Mouse (Mus musculus) hindbrain, embryonic 14.5 days (tissue): ENCODE measurements around the gene Ccdc124. TPM values are rescaled to one million over a fixed set of nuclear protein-coding genes. Genes with fewer than 3 reads are reported as not detected.
"Not testable (repeated sequence)": the region's sequence is repeated elsewhere in the genome, so short reads cannot be mapped to it uniquely, and the experiment has no call there.

Experiments
- ATAC-seq: fragments of 200-750 bp; cut with Nextera tagmentation; 2 replicates; pipeline ENCODE4 v1.8.0; 2017; ENCODE audit warnings: moderate number of reproducible peaks, mild to moderate bottlenecking, moderate TSS enrichment, moderate library complexity; ENCODE audit not compliant: low FRiP score
- DNase-seq: peaks from one replicate; pipeline ENCODE4 v3.0.0-alpha.2; 2015; ENCODE audit warnings: low spot score
- H3K27ac ChIP-seq: fragments of 300-500 bp; sonication (generic); 2 replicates; pipeline ENCODE4 v1.5.1; 2014; ENCODE audit warnings: mild to moderate bottlenecking, moderate library complexity
- H3K27me3 ChIP-seq: fragments of 300-500 bp; sonication (generic); 2 replicates; pipeline ENCODE4 v1.6.1; 2014; ENCODE audit warnings: mild to moderate bottlenecking, low read length, mixed read lengths; ENCODE audit not compliant: control insufficient read depth, insufficient read depth
- H3K36me3 ChIP-seq: fragments of 300-500 bp; sonication (generic); replicated peaks from 2 replicates; pipeline ENCODE4 v1.6.1; 2014; ENCODE audit not compliant: control insufficient read depth, insufficient read depth
- H3K4me1 ChIP-seq: fragments of 300-500 bp; sonication (generic); replicated peaks from 2 replicates; pipeline ENCODE4 v1.6.1; 2014; ENCODE audit warnings: antibody characterized with exemption, low read length, mixed read lengths; ENCODE audit not compliant: control insufficient read depth, insufficient read depth
- H3K4me2 ChIP-seq: fragments of 300-500 bp; sonication (generic); replicated peaks from 2 replicates; pipeline ENCODE4 v1.6.1; 2014; ENCODE audit warnings: mild to moderate bottlenecking, moderate library complexity
- H3K4me3 ChIP-seq: fragments of 300-500 bp; sonication (generic); replicated peaks from 2 replicates; pipeline ENCODE4 v1.5.1; 2014; ENCODE audit warnings: mild to moderate bottlenecking, low read length
- H3K9ac ChIP-seq: fragments of 300-500 bp; sonication (generic); 2 replicates; pipeline ENCODE4 v1.6.1; 2014
- H3K9me3 ChIP-seq: fragments of 300-500 bp; sonication (generic); 2 replicates; pipeline ENCODE4 v1.6.1; 2016; ENCODE audit warnings: low read length; ENCODE audit not compliant: control insufficient read depth
- WGBS: fragments of 180-500 bp; shearing (Covaris S2); extraction: QIAGEN DNeasy Blood & Tissue Kit; methylation state at CpG from one replicate; pipeline ENCODE4 v1.1.7; 2014; 5-methylcytosine and 5-hydroxymethylcytosine counted together
- microRNA-seq: library from miRNA; unstranded; fragments of <30 nt; microRNA quantifications from one replicate; pipeline ENCODE4, GENCODE M21; 2016
- polyA plus RNA-seq: library from polyadenylated mRNA; unstranded; fragments of >200 nt; fragmentation: Nextera tagmentation; extraction: Ambion mirVana; gene quantifications from 2 replicates; pipeline ENCODE4 v1.2.1, GENCODE M21; 2014

Gene Ccdc124
- polyA plus RNA-seq, 1 experiment from 2014 or later: 158 TPM

GRCm38 (mm10) chr8:70825816-70826215 is 47.9 kb downstream of the Ccdc124 start:
- DNase-seq: no peak
- 86% methylated on average over 8 of the region's 8 CpGs for WGBS
- Histone ChIP-seq H3K9ac (no peak overlapping the region), H3K27me3 (0 out of 2 replicates have a peak, but pooled peaks cover 2% of the 10 kb centered on the region), H3K4me3 (no peak overlapping the region), H3K9me3 (no peaks in the 10 kb centered on the region), H3K27ac (no peak overlapping the region), H3K4me1 (no peaks in the 10 kb centered on the region), H3K4me2 (no peak overlapping the region), H3K36me3 (no peaks in the 10 kb centered on the region)
- ATAC-seq: no peak

DNA sequence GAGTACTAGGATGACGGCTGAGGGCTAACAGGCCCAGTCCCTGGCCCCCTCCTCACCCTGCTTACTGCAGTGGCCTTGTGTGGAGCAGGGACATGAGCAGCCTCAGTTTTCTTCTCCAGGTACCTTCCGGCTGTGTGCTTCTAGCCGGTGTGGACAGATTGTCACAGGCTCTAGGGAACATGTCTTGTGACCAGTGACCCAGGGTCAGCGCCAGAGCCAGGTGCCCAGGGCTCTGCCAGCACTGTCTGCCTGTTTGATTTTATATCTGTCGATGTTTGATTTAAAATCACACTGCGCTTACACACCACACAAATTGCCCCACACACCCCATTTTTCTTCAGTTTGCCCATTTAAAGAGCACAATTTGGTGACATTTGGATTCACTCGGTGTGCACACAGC is 49.9 kb downstream of the Ccdc124 start:
- 83% methylated on average over 7 of the region's 7 CpGs for WGBS
- peaks cover 20% of the 10 kb centered on the region for H3K27me3 ChIP-seq
- H3K27ac ChIP-seq: no peak overlapping the region
- no peaks in the 10 kb centered on the region for H3K4me1 ChIP-seq
- H3K36me3 ChIP-seq: no peaks in the 10 kb centered on the region
- H3K9ac ChIP-seq: no peak overlapping the region
- ATAC-seq: no peak
- no peak overlapping the region for H3K4me3 ChIP-seq
- peaks cover 10% of the 10 kb centered on the region; the same call in 1 of the 2 replicates for H3K9me3 ChIP-seq
- DNase-seq: no peak
- no peak overlapping the region for H3K4me2 ChIP-seq

DNA sequence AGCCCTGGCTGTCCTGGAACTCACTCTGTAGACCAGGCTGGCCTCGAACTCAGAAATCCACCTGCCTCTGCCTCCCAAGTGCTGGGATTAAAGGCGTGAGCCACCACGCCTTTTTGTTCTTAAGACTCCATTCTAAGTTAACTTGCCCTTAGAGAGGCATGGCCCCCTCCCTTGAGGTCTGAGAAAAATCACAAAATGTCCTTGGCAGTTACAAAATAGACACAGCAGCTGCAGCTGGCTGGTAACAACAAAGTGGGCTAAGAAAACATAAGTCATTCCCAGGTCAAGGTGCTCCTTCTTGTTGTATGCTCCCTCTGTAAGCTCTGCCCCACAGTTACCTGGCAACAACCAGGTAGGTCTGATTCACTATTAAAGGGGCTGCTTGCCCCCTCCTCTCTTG is 51.1 kb downstream of the Ccdc124 start:
- H3K4me3 ChIP-seq, H3K4me1 ChIP-seq, H3K36me3 ChIP-seq, H3K9ac ChIP-seq, H3K4me2 ChIP-seq, DNase-seq, ATAC-seq, H3K27ac ChIP-seq: not testable (repeated sequence)
- peaks cover 16% of the 10 kb centered on the region; the same call in 1 of the 2 replicates for H3K9me3 ChIP-seq
- H3K27me3 ChIP-seq: peaks cover 23% of the 10 kb centered on the region
- WGBS: 90% methylated on average over 3 of the region's 3 CpGs

DNA sequence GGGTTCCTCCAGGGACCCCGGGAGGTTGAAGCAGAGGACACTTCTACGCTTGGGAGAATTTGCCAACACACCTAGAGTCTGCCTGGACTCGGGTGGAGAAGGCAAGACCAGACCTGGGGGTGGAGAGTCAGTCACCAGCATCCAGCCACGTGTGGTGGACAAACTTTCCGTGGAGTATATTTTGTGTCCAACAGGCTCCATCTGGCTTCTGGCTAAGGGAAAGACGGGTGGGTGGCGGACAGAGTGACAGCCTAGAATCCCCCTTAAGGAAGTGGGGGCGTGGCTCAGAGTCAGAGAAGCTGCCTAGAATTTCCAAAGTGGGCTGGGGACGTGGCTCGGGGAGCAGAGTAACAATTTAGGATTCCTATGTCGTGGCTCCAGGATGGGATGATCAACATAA is 51.7 kb downstream of the Ccdc124 start:
- no peak overlapping the region for H3K4me3 ChIP-seq
- WGBS: 45% methylated on average over 11 of the region's 11 CpGs
- H3K27me3 ChIP-seq: peaks cover 29% of the 10 kb centered on the region
- no peak for DNase-seq
- no peak overlapping the region for H3K9ac ChIP-seq
- no peak for ATAC-seq
- no peaks in the 10 kb centered on the region for H3K4me1 ChIP-seq
- no peak overlapping the region for H3K4me2 ChIP-seq
- H3K9me3 ChIP-seq: peaks cover 16% of the 10 kb centered on the region; the same call in 1 of the 2 replicates
- no peaks in the 10 kb centered on the region for H3K36me3 ChIP-seq
- H3K27ac ChIP-seq: no peak overlapping the region

DNA sequence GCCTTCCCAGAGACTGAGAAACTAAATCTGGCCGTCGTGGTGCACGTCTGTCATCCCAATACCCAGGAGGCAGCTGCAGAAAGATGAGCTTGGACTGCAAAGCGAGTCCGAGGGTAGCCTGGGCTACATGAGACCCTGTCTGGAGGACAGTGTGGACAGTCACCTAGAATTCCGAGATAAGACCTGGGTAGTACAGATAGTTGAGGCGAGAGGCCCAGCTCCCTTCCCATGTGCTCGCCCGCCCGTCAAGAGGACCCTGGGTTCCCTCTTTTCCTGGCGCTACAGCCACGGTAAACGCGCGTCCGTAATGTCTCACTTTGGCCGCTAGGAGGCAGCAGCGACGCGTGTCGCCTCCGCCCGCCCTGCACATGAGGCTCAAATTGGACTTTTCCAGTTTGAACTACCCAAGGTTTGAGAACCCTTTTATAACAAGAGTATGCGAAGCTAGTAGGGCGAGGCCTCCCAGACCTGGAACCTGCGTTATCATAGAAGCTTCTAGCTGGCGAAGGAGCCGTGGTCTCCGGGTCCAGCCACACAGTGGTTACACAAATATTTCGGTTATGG is 52.3 kb downstream of the Ccdc124 start:
- Histone ChIP-seq H3K9ac (no peak overlapping the region), H3K27ac (no peak overlapping the region), H3K36me3 (no peaks in the 10 kb centered on the region), H3K9me3 (peaks cover 16% of the 10 kb centered on the region; the same call in 1 of the 2 replicates), H3K4me1 (no peaks in the 10 kb centered on the region), H3K27me3 (peaks cover 34% of the 10 kb centered on the region), H3K4me2 (no peak overlapping the region), H3K4me3 (no peak overlapping the region)
- no peak for ATAC-seq
- 16% methylated on average over 30 of the region's 30 CpGs for WGBS
- DNase-seq: peak; percentile 81

DNA sequence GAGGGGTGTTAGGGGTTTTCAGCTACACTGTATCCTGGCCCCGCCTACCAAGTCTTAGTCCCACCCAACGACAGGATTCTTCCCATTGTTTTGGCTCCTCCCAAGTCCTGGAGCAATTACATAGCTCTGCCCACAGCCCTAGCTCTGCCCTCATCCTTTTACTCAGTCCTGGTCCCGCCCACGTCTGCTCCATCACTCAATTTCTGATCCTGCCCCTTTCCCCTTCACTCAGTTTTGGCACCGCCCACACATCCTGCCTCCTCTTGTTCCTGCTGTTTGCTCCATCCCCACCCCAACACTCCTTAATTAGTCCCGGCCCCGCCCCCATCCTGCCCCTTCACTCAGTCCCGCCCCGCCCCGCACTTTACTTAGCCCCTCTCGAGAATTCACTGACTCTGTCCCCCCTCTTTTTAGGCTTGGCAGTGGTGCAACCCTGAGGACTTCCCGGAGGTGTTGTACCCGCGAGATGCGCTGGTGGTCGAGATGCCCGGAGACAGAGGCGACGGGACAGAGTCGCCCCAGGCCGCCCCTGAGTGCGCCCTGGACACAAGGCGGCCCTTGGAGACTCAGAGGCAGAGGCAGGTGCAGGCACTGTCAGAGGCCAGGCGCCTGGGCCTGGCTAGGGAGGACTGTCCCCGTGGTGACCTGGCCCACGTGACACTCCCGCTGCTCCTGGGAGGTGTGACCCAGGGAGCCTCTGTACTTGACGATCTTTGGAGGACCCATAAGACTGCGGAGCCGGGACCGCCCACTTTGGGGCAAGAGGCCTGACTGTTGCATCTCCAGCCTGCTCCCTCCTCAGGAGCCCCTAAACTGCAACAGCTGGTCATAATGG is 53.4 kb downstream of the Ccdc124 start:
- ATAC-seq (peak; percentile 38; the same call in 1 of the 2 replicates), DNase-seq (no peak)
- Histone ChIP-seq H3K36me3 (no peaks in the 10 kb centered on the region), H3K4me2 (no peak overlapping the region), H3K4me3 (no peak overlapping the region), H3K4me1 (no peaks in the 10 kb centered on the region), H3K27me3 (peaks cover 41% of the 10 kb centered on the region), H3K9ac (no peak overlapping the region), H3K9me3 (peaks cover 16% of the 10 kb centered on the region; the same call in 1 of the 2 replicates), H3K27ac (no peak overlapping the region)
- 3% methylated on average over 31 of the region's 31 CpGs for WGBS

Small RNA genes lying within 50 kb of the gene (microRNA-seq; reads per million reads assigned to microRNA genes)
- 0.81 reads per million for gene Mir7067

Other genes starting within 250 kb of the Ccdc124 start
- 0.14 and 0.28 TPM in 2 replicates for gene Gdf15, start 241.5 kb downstream of the Ccdc124 start, polyA plus RNA-seq
- gene Pgpep1, start 213.5 kb downstream of the Ccdc124 start, polyA plus RNA-seq: 74.0 and 89.3 TPM in 2 replicates
- gene Lsm4, start 200.7 kb downstream of the Ccdc124 start, polyA plus RNA-seq: 180 and 197 TPM in 2 replicates
- gene Jund, start 175.0 kb downstream of the Ccdc124 start, polyA plus RNA-seq: 128 and 144 TPM in 2 replicates
- gene Iqcn, start 170.5 kb downstream of the Ccdc124 start, polyA plus RNA-seq: 0.07 and 0.15 TPM in 2 replicates
- not detected in 2 replicates for gene Gm3336, start 155.4 kb downstream of the Ccdc124 start, polyA plus RNA-seq
- gene Pde4c, start 150.2 kb downstream of the Ccdc124 start, polyA plus RNA-seq: 0.21 and 0.32 TPM in 2 replicates
- 519 and 565 TPM in 2 replicates for gene Rab3a, start 119.3 kb downstream of the Ccdc124 start, polyA plus RNA-seq
- gene Mpv17l2, start 113.0 kb downstream of the Ccdc124 start, polyA plus RNA-seq: 34.4 and 43.5 TPM in 2 replicates
- gene Pik3r2, start 97.2 kb downstream of the Ccdc124 start, polyA plus RNA-seq: 83.0 and 84.6 TPM in 2 replicates
- 23.3 and 26.6 TPM in 2 replicates for gene Mast3, start 68.9 kb downstream of the Ccdc124 start, polyA plus RNA-seq
- 0.09 TPM in 1 of 2 replicates, not detected in the other for gene Il12rb1, start 65.5 kb downstream of the Ccdc124 start, polyA plus RNA-seq
- 7.2 and 8.7 TPM in 2 replicates for gene Arrdc2, start 34.2 kb downstream of the Ccdc124 start, polyA plus RNA-seq
- gene Kcnn1, start 10.7 kb downstream of the Ccdc124 start, polyA plus RNA-seq: 10.0 and 14.3 TPM in 2 replicates
- gene Slc5a5, start 18.8 kb upstream of the Ccdc124 start, polyA plus RNA-seq: 1.5 and 1.8 TPM in 2 replicates
- gene Rpl18a, start 23.5 kb upstream of the Ccdc124 start, polyA plus RNA-seq: 2,214 and 2,704 TPM in 2 replicates
- gene Map1s, start 32.0 kb upstream of the Ccdc124 start, polyA plus RNA-seq: 49.6 and 51.4 TPM in 2 replicates